Mouse (Mus musculus) forebrain, embryonic 13.5 days (tissue): ENCODE results near the gene Fbl. TPM values are rescaled to one million over a fixed set of nuclear protein-coding genes. Genes with fewer than 3 reads are reported as not detected.
A peak's percentile ranks its signal among the peaks of the same experiment; 100 is the strongest.
"Not testable (repeated sequence)": the region's sequence is repeated elsewhere in the genome, so short reads cannot be mapped to it uniquely, and the experiment has no call there.

Experiments used
- ATAC-seq: fragments of 200-750 bp; cut with Nextera tagmentation; 2 replicates; pipeline ENCODE4 v1.8.0; 2017
- H3K27ac ChIP-seq: fragments of 300-500 bp; sonication (generic); 2 replicates; pipeline ENCODE4 v1.5.1; 2015; ENCODE audit warnings: inconsistent platforms, mild to moderate bottlenecking, moderate library complexity
- H3K27me3 ChIP-seq: fragments of 300-500 bp; sonication (generic); 2 replicates; pipeline ENCODE4 v1.6.1; 2015; ENCODE audit warnings: mild to moderate bottlenecking, inconsistent platforms
- H3K36me3 ChIP-seq: fragments of 300-500 bp; sonication (generic); 2 replicates; pipeline ENCODE4 v1.6.1; 2015; ENCODE audit warnings: mild to moderate bottlenecking, inconsistent platforms; ENCODE audit not compliant: poor library complexity, severe bottlenecking
- H3K4me1 ChIP-seq: fragments of 300-500 bp; sonication (generic); 2 replicates; pipeline ENCODE4 v1.6.1; 2015; ENCODE audit warnings: inconsistent platforms
- H3K4me2 ChIP-seq: fragments of 300-500 bp; sonication (generic); 2 replicates; pipeline ENCODE4 v1.6.1; 2015; ENCODE audit warnings: inconsistent platforms, mild to moderate bottlenecking, moderate library complexity
- H3K4me3 ChIP-seq: fragments of 300-500 bp; sonication (generic); 2 replicates; pipeline ENCODE4 v1.5.1; 2015; ENCODE audit warnings: mild to moderate bottlenecking, inconsistent platforms
- H3K9ac ChIP-seq: fragments of 300-500 bp; sonication (generic); 2 replicates; pipeline ENCODE4 v1.6.1; 2015; ENCODE audit warnings: mild to moderate bottlenecking, inconsistent platforms
- H3K9me3 ChIP-seq: fragments of 300-500 bp; sonication (generic); replicated peaks from 2 replicates; pipeline ENCODE4 v1.6.1; 2016; ENCODE audit warnings: inconsistent platforms
- WGBS: fragments of 180-500 bp; shearing (Covaris S2); methylation state at CpG from one replicate; pipeline ENCODE4 v1.1.7; 2015; 5-methylcytosine and 5-hydroxymethylcytosine counted together
- polyA plus RNA-seq: library from polyadenylated mRNA; unstranded; fragments of >200 nt; fragmentation: Nextera tagmentation; extraction: Ambion mirVana; gene quantifications from 2 replicates; pipeline ENCODE4 v1.2.1, GENCODE M21; 2015

The Fbl gene
- polyA plus RNA-seq, 1 experiment from 2014 or later, result 132 TPM

DNA sequence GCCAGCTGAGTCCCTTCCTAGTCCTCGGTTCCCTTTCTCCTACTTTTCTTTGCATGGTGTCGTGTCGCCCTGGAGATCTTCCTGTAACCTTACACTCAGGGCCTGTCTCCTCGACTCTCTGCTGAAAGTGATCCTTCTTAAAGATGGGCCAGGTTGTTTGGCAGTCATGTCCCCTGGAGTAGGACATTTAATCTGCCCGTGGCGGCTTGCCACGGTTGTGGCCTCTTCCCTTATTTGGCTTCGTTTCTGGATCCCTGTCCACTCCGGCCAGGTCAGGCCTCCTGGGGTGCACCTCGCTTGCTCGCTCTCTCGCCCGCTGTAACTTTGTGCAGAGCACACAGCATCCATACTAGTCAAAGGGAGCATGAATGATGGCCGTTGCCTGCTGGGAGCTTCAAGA lies 27.0 kb downstream of the Fbl start:
- H3K36me3 ChIP-seq, result peaks cover 43% of the 10 kb centered on the region
- 84% methylated on average over 14 of the region's 14 CpGs for WGBS
- no peak overlapping the region for H3K4me3 ChIP-seq
- H3K9me3 ChIP-seq, result no peaks in the 10 kb centered on the region
- no peaks in the 10 kb centered on the region for H3K27me3 ChIP-seq
- H3K27ac ChIP-seq, result no peak overlapping the region
- H3K4me1 ChIP-seq, result no peaks in the 10 kb centered on the region
- H3K4me2 ChIP-seq, result no peak overlapping the region
- no peak overlapping the region for H3K9ac ChIP-seq
- ATAC-seq, result no peak

DNA sequence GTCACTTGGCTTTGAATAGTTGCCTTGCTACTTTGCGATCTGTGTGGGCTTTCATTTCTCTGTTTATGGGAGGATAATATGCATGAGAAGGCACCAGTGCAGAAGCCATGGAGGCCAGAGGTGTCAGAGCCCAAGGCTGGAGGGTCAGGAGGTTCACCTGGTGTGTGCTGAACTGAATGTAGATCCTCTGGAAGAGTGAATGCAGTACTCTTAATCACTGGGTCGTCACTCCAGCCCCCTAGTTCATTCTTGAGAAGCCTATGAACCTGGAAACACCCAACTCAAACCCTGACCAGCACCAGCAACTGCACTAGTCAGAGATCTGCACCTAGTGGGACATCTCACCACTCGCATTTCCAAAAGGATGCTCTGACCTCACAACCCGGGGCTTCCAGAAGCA lies 29.5 kb downstream of the Fbl start:
- H3K9me3 ChIP-seq, result no peaks in the 10 kb centered on the region
- H3K4me3 ChIP-seq, result no peak overlapping the region
- WGBS, result 68% methylated on average over 4 of the region's 4 CpGs
- no peak overlapping the region for H3K27ac ChIP-seq
- no peaks in the 10 kb centered on the region for H3K27me3 ChIP-seq
- H3K4me1 ChIP-seq, result no peaks in the 10 kb centered on the region
- ATAC-seq, result no peak
- no peak overlapping the region for H3K4me2 ChIP-seq
- no peak overlapping the region for H3K9ac ChIP-seq
- peaks cover 20% of the 10 kb centered on the region for H3K36me3 ChIP-seq

DNA sequence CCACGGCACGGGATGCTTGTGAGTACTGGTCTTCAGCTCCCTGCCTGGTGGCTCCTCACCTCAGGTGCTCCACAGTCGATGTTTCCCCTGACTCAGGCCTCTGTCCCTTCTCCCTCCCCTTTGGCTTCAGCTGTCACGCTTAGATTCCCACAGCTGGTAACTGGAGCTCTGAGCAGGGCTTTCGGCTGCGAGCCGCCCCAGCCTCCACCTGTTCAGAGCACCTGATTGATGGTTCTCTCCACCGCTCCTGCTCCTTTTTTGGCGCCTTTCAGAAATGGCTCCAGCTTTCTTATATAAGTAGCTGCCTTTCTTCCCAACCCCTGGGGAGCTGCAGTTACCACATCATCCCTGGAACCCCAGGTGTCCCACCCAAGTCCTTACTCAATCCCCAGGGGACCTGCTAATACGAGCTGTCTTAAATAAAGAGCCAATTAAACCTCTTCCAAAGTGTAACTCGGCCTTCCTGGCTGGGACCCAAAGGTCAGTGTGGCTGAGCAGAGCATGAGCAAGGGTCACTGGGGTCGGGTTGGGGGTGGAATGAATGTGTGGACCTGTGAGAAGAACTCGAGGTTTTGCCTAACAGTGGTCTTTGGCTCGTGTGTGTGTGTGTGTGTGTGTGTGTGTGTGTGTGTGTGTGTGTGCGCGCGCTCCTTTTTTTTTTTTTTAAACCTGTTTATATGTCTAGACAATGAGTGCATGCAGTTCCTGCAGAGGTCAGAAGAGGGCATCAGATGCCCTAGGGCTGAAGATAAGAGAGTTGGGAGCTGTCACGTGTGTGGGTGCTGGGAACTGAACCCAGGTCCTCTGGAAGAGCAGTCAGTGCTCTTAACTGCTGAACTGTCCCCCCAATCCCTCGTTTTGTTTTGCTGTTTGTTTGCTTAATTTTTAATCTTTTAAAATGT lies 33.9 kb downstream of the Fbl start:
- no peak overlapping the region for H3K4me2 ChIP-seq
- H3K9ac ChIP-seq, result no peak overlapping the region
- no peak overlapping the region for H3K27ac ChIP-seq
- no peak for ATAC-seq
- H3K36me3 ChIP-seq, result no peaks in the 10 kb centered on the region
- 68% methylated on average over 19 of the region's 19 CpGs for WGBS
- no peaks in the 10 kb centered on the region for H3K9me3 ChIP-seq
- H3K4me1 ChIP-seq, result no peaks in the 10 kb centered on the region; the same call in 1 of the 2 replicates
- H3K4me3 ChIP-seq, result no peak overlapping the region
- no peaks in the 10 kb centered on the region for H3K27me3 ChIP-seq

DNA sequence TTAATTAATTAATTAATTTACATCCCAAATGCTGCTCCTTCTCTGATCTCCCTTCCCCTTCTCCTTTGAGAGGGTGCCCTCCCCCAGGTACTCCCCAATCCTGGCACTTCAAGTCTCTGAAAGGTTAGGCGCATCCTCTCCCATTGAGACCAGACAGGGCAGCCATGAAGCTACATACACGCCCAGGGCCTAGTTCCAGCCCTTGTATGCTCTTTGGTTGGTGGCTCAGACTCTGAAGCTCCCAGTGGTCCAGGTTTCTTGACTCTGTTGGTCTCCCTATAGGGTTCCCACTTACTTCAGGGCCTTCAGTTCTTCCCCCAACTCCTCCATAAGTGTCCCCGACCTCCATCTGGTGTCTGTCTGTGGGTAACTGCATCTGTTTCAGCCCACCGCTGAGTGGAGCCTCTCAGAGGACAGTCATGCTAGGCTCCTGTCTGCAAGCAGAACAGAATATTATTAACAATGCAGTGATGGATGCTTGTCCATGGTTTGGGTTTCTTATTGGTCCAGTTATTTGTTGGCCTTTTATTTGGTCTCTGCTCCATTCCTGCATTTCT lies 36.6 kb downstream of the Fbl start:
- ATAC-seq, result no peak
- WGBS, result 73% methylated on average over 4 of the region's 4 CpGs
- Histone ChIP-seq H3K36me3 (no peaks in the 10 kb centered on the region), H3K27me3 (no peaks in the 10 kb centered on the region), H3K4me2 (no peak overlapping the region), H3K9ac (no peak overlapping the region), H3K9me3 (no peaks in the 10 kb centered on the region), H3K4me1 (no peaks in the 10 kb centered on the region; the same call in 1 of the 2 replicates), H3K27ac (no peak overlapping the region), H3K4me3 (no peak overlapping the region)

DNA sequence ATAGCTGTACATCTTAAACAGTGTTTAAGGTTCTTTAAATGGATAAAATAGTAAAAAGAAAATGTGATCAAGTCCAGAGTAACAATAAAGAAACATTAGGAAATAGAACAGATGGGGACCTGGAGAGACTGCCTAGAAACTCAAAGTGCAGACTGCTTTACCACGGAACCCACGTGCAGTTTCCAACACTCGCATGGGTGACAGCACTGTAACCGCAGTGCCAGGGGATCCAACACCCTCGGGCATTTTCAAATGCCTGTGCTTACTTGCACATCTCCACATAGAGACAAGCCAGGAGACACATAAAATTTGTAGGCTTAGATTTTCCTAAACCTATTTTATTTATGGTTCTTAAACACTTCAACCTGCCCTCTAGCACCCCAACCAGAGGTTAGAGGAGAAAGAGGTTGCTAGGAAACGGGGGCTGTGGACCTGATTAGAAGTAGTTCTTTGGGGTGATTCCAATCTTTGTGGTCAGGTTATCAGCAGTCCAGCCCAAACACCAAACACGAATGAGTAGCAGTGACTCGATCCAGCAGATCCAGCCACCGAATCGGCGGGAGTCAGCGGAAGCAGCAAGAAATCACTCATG lies 39.0 kb downstream of the Fbl start:
- H3K9ac ChIP-seq, result 0 out of 2 replicates have a peak overlapping the region, but pooled peaks have one; percentile 54
- H3K4me2 ChIP-seq, result peak overlapping the region; percentile 56
- H3K9me3 ChIP-seq, result no peaks in the 10 kb centered on the region
- H3K27ac ChIP-seq, result no peak overlapping the region
- H3K4me1 ChIP-seq, result no peaks in the 10 kb centered on the region; the same call in 1 of the 2 replicates
- peak overlapping the region; percentile 35 for H3K4me3 ChIP-seq
- ATAC-seq, result no peak
- WGBS, result 44% methylated on average over 12 of the region's 12 CpGs
- no peaks in the 10 kb centered on the region for H3K36me3 ChIP-seq
- H3K27me3 ChIP-seq, result no peaks in the 10 kb centered on the region

DNA sequence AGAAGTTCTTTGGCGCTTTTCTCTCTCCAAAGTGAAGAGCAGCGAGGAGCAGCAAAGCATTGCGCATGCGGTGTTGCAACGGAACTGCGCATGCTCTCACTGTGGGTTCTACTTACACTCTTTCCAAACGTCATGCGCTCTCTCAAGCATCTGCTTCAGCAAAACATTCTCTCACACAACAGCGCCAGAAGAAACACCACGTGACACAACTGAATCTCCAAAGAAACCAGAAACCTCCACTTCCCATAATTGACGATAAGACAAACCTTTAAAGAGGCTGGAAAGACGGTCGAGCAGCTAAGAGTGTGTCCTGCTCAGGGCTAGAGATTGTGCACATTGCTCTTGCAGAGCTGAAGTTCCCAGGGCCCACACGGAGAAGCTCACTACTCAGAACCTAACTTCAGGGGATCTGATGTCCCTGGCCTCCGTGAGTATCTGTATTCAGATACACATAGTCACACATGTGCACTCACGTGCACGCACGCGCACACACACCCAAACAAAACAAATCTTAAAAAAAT lies 39.5 kb downstream of the Fbl start:
- H3K27ac ChIP-seq, result no peak overlapping the region
- no peaks in the 10 kb centered on the region; the same call in 1 of the 2 replicates for H3K4me1 ChIP-seq
- H3K36me3 ChIP-seq, result no peaks in the 10 kb centered on the region
- peak overlapping the region; percentile 56 for H3K4me2 ChIP-seq
- 0 out of 2 replicates have a peak overlapping the region, but pooled peaks have one; percentile 54 for H3K9ac ChIP-seq
- no peaks in the 10 kb centered on the region for H3K27me3 ChIP-seq
- H3K4me3 ChIP-seq, result peak overlapping the region; percentile 35
- peak; percentile 63; the same call in 1 of the 2 replicates for ATAC-seq
- H3K9me3 ChIP-seq, result no peaks in the 10 kb centered on the region
- 51% methylated on average over 19 of the region's 19 CpGs for WGBS

DNA sequence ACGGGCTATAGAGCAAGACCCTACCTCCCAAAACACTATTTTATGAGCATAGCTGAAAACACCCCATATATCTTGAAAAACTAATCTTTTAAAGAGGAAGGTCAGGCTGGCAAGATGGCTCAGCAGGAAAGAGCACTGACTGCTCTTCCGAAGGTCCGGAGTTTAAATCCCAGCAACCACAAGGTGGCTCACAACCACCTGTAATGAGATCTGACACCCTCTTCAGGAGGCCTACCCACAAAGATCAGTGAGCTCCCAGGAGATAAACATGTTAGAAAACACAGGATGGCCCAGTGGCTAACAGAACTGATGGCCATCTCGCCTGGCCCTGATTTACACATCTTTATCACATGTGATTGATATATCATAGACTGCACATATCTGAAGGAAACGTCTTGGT lies 41.2 kb downstream of the Fbl start:
- no peak overlapping the region for H3K4me2 ChIP-seq
- no peaks in the 10 kb centered on the region for H3K9me3 ChIP-seq
- H3K36me3 ChIP-seq, result no peaks in the 10 kb centered on the region
- no peaks in the 10 kb centered on the region; the same call in 1 of the 2 replicates for H3K4me1 ChIP-seq
- no peak overlapping the region for H3K4me3 ChIP-seq
- WGBS, result 53% methylated on average over 5 of the region's 5 CpGs
- no peak for ATAC-seq
- H3K27ac ChIP-seq, result no peak overlapping the region
- no peaks in the 10 kb centered on the region for H3K27me3 ChIP-seq
- no peak overlapping the region for H3K9ac ChIP-seq

DNA sequence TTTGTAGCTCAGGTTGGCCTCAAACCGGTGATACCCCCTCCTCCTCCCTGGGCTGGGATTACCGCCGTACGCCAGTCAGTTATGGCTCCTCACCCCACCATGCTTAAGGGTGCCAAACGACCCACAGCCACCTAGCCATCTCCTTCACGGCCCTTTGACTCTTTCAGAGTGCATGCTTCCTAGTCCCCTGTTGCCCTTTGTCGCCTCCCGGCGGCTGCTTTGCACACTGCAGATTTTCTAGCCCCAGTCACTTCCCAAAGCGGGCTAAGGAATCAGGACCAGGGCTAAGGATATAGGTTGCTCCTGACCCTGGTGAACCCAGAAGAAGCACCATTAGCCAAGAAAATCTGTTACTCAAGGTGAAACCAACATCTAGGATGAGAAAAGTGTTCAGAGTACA lies 44.6 kb downstream of the Fbl start:
- no peaks in the 10 kb centered on the region for H3K36me3 ChIP-seq
- no peak for ATAC-seq
- no peaks in the 10 kb centered on the region for H3K9me3 ChIP-seq
- no peak overlapping the region for H3K4me3 ChIP-seq
- no peaks in the 10 kb centered on the region for H3K4me1 ChIP-seq
- no peaks in the 10 kb centered on the region for H3K27me3 ChIP-seq
- H3K9ac ChIP-seq, result no peak overlapping the region
- no peak overlapping the region for H3K4me2 ChIP-seq
- no peak overlapping the region for H3K27ac ChIP-seq
- 29% methylated on average over 10 of the region's 10 CpGs for whole genome bisulfite sequencing

DNA sequence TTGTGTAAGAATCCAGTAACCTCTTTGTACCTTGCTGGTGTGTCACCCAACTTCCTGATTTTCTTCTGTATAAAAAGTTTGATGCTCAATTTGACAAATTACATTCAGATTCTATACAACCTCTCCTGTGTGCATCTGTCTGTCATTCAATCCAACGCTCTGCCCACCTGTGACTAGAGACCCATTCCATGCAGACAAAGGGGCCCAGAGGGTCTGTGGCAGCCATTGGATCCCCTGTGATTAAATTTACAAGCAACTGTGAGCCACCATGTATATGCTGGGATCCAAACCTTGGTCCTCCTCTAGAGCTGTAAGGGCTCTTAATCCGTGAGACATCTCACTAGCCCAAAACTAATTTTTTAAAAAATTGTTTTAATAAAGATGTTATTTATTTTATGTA lies 46.4 kb downstream of the Fbl start:
- not testable (repeated sequence) for H3K9ac ChIP-seq, H3K4me3 ChIP-seq, ATAC-seq, H3K27me3 ChIP-seq, H3K27ac ChIP-seq, H3K4me1 ChIP-seq, H3K9me3 ChIP-seq, H3K4me2 ChIP-seq, H3K36me3 ChIP-seq
- WGBS, result 91% methylated on average over 2 of the region's 2 CpGs

DNA sequence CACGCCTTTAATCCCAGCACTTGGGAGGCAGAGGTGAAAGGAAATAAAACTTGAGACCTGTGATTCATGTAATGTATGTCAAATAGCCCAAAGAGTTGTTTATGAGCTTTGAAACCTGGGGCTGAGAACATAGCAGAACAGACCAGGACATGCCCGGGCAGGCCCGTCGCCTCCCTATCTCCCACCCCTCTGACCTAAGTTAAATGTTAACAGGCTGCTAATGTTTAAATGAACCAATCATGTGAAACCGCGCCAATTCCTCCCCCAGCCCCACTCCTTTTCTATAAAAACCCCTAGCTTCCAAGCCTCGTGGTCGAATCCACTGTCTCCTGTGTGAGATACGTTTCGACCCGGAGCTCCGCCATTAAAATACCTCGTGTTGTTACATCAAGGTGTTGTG lies 48.3 kb downstream of the Fbl start:
- not testable (repeated sequence) for H3K9me3 ChIP-seq

DNA sequence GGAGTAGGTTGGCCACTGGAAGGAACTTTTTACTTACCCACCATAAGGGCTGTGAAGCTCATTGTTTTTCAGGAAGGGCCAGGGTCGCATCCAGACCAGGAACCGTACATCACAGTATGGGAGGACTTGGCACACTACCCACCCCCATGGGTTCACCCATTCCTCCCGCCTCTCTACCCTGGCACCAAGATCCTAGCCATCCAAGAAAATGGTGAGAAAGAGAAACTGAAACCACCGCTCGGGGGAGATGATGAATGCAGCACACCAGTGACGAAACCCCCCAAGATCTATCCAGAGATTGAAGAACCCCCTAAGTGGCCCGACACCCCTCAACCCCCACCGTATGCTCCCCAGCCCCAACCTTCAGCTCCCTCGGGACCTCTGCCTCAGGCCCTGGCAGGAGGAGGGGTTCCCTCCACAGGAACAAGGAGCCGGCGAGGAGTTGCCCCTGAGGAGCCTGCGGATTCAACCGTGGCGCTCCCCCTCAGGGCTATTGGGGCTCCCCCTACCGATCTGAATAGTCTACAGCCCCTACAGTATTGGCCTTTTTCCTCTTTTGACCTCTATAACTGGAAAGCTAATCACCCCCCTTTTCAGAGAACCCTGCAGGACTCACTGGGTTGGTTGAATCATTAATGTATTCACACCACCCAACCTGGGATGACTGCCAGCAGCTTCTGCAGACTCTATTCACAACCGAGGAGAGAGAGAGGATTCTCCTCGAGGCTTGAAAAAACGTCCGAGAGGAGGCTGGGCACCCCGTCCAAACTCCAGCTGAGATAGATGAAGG lies 49.6 kb downstream of the Fbl start:
- WGBS, result 74% methylated on average over 20 of the region's 20 CpGs
- H3K4me2 ChIP-seq, result 0 out of 2 replicates have a peak overlapping the region, but pooled peaks have one; percentile 4
- not testable (repeated sequence) for H3K9ac ChIP-seq, H3K36me3 ChIP-seq, ATAC-seq, H3K4me3 ChIP-seq, H3K27me3 ChIP-seq, H3K9me3 ChIP-seq, H3K4me1 ChIP-seq, H3K27ac ChIP-seq

More for the DNA sequence above, 48.3 kb downstream of the Fbl start:
- H3K4me3 ChIP-seq, H3K9ac ChIP-seq, H3K4me1 ChIP-seq, H3K36me3 ChIP-seq, ATAC-seq, H3K27ac ChIP-seq, H3K27me3 ChIP-seq, H3K4me2 ChIP-seq: not testable (repeated sequence)
- WGBS, result 92% methylated on average over 13 of the region's 13 CpGs
